Mouse (Mus musculus) limb, embryonic 14.5 days (tissue): Measurements from ENCODE around the gene Gm43518. TPM values are rescaled to one million over a fixed set of nuclear protein-coding genes. Genes with fewer than 3 reads are reported as not detected.

Experiments
- ATAC-seq: fragments of 200-750 bp; cut with Nextera tagmentation; 2 replicates; pipeline ENCODE4 v1.8.0; 2017; ENCODE audit warnings: low read depth, moderate number of reproducible peaks, moderate TSS enrichment; ENCODE audit not compliant: low FRiP score
- DNase-seq: peaks from one replicate; pipeline ENCODE4 v3.0.0-alpha.2; 2015; ENCODE audit warnings: low spot score
- H3K27ac ChIP-seq: fragments of 300-500 bp; sonication (generic); replicated peaks from 2 replicates; pipeline ENCODE4 v1.5.1; 2014; ENCODE audit warnings: low read depth, mild to moderate bottlenecking, low read length, moderate library complexity, mixed read lengths
- H3K27me3 ChIP-seq: fragments of 300-500 bp; sonication (generic); 2 replicates; pipeline ENCODE4 v1.6.1; 2014; ENCODE audit warnings: low read length, mixed read lengths; ENCODE audit not compliant: control insufficient read depth, insufficient read depth
- H3K36me3 ChIP-seq: fragments of 300-500 bp; sonication (generic); 2 replicates; pipeline ENCODE4 v1.6.1; 2014; ENCODE audit warnings: mild to moderate bottlenecking, low read length, moderate library complexity, mixed read lengths; ENCODE audit not compliant: control insufficient read depth, insufficient read depth
- H3K4me1 ChIP-seq: fragments of 300-500 bp; sonication (generic); 2 replicates; pipeline ENCODE4 v1.6.1; 2014; ENCODE audit warnings: antibody characterized with exemption, low read length, mixed read lengths; ENCODE audit not compliant: control insufficient read depth, insufficient read depth
- H3K4me2 ChIP-seq: fragments of 300-500 bp; sonication (generic); replicated peaks from 2 replicates; pipeline ENCODE4 v1.6.1; 2014; ENCODE audit warnings: low read depth, mild to moderate bottlenecking, low read length, moderate library complexity; ENCODE audit not compliant: severe bottlenecking
- H3K4me3 ChIP-seq: fragments of 300-500 bp; sonication (generic); replicated peaks from 2 replicates; pipeline ENCODE4 v1.5.1; 2014; ENCODE audit warnings: low read length
- H3K9ac ChIP-seq: fragments of 300-500 bp; sonication (generic); 2 replicates; pipeline ENCODE4 v1.6.1; 2014; ENCODE audit warnings: mild to moderate bottlenecking, low read depth, low read length, moderate library complexity; ENCODE audit not compliant: severe bottlenecking
- H3K9me3 ChIP-seq: fragments of 300-500 bp; sonication (generic); 2 replicates; pipeline ENCODE4 v1.6.1; 2016; ENCODE audit warnings: low read length; ENCODE audit not compliant: control insufficient read depth
- POLR2A ChIP-seq: fragments of 200-500 bp; IDR thresholded peaks from 2 replicates; pipeline ENCODE4 v1.8.0; 2012; ENCODE audit warnings: inconsistent platforms, mild to moderate bottlenecking, moderate library complexity, borderline replicate concordance; ENCODE audit not compliant: insufficient read depth, insufficient read length; ENCODE audit errors: extremely low read depth
- WGBS: fragments of 180-500 bp; shearing (Covaris S2); extraction: QIAGEN DNeasy Blood & Tissue Kit; methylation state at CpG from one replicate; pipeline ENCODE4 v1.1.7; 2014; 5-methylcytosine and 5-hydroxymethylcytosine counted together
- polyA plus RNA-seq, 2 experiments: library from polyadenylated mRNA; depleted of rRNA in 1 of 2; stranded (reverse) in 1 of 2; unstranded in 1 of 2; fragments of >200 nt; fragmentation: Nextera tagmentation in 1 of 2; extraction: Ambion mirVana in 1 of 2; gene quantifications; 2 replicates each; pipeline versions ENCODE4 v1.2.1 to v1.2.3; 2012 to 2014

The Gm43518 gene
- polyA plus RNA-seq, 2 experiments, result 2.1 to 2.2 TPM

DNA sequence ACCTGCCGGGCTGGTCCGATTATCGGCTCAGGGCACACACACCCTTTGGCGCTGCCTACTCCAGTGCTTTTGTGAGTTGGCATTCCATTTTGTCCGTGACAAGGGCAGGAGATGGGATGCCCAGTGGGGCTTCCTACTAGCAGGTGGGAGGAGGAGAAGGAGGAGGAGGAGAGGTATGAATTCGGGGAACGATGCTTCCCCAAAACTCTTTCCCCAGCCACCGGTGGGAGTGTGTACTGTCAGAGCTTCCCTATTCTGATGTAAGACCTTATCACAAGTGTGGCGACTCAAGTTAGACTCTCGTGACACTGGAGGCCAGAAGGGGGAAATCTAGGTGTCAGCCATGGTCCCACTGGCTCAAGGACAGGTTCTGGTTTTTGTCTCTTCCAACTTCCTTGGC, 42.9 kb upstream of the Gm43518 start:
- no peaks in the 10 kb centered on the region for H3K9me3 ChIP-seq
- ATAC-seq, result no peak
- H3K4me2 ChIP-seq, result no peak overlapping the region
- H3K36me3 ChIP-seq, result no peaks in the 10 kb centered on the region
- no peaks in the 10 kb centered on the region for H3K27me3 ChIP-seq
- no peak for DNase-seq
- H3K9ac ChIP-seq, result no peak overlapping the region
- 84% methylated on average over 10 of the region's 10 CpGs for WGBS
- no peak for TF ChIP-seq POLR2A
- no peak overlapping the region for H3K4me3 ChIP-seq
- H3K27ac ChIP-seq, result no peak overlapping the region
- H3K4me1 ChIP-seq, result peaks cover 6% of the 10 kb centered on the region; the same call in 1 of the 2 replicates

DNA sequence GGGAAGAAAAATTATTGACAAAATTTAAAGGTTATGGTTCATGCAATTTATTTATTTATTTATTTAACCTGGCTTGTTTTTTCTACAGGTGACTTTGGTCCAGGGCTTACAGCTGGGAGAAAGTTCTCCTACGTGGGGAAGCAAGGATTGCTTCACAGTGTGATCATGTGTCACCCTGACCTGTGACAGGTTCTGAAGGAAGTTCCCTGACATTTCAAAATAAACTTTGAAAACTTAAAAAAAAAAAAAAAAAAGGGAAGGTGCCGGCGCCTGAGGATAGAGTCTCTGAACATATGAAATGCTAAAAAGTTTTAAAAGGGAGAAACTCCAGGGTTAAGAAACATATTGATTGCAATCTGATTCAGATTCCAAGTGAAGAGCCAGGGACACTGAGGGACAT, 40.9 kb upstream of the Gm43518 start:
- no peak overlapping the region for H3K27ac ChIP-seq
- no peaks in the 10 kb centered on the region for H3K9me3 ChIP-seq
- no peak for ATAC-seq
- WGBS, result 81% methylated on average over 3 of the region's 3 CpGs
- no peak overlapping the region for H3K4me2 ChIP-seq
- no peak overlapping the region for H3K4me3 ChIP-seq
- no peak overlapping the region for H3K9ac ChIP-seq
- DNase-seq, result no peak
- no peaks in the 10 kb centered on the region for H3K27me3 ChIP-seq
- no peaks in the 10 kb centered on the region for H3K4me1 ChIP-seq
- H3K36me3 ChIP-seq, result no peaks in the 10 kb centered on the region
- TF ChIP-seq POLR2A, result no peak

DNA sequence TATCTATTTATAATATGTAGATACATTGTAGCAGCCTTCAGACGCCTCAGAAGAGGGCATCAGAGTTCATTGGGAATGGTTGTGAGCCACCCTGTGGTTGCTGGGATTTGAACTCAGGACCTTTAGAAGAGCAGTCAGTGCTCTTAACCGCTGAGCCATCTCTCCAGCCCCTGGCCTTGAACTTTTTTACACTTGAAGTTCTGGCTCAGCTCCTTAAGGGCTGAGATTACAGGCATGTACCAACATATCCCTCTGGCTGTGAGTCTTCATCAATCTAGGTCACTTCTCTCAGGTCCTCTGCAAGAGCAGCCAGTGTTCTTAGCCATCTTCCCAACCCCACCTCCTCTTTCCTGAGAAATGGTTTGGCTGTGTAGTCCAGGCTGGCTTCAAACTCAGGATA, 36.9 kb upstream of the Gm43518 start:
- Histone ChIP-seq H3K4me1 (no peaks in the 10 kb centered on the region), H3K4me3 (no peak overlapping the region), H3K9ac (no peak overlapping the region), H3K27me3 (no peaks in the 10 kb centered on the region), H3K36me3 (no peaks in the 10 kb centered on the region), H3K4me2 (no peak overlapping the region), H3K9me3 (no peaks in the 10 kb centered on the region), H3K27ac (no peak overlapping the region)
- no peak for ATAC-seq
- WGBS, result 70% methylated on average over 2 of the region's 2 CpGs
- no peak for TF ChIP-seq POLR2A
- no peak for DNase-seq

DNA sequence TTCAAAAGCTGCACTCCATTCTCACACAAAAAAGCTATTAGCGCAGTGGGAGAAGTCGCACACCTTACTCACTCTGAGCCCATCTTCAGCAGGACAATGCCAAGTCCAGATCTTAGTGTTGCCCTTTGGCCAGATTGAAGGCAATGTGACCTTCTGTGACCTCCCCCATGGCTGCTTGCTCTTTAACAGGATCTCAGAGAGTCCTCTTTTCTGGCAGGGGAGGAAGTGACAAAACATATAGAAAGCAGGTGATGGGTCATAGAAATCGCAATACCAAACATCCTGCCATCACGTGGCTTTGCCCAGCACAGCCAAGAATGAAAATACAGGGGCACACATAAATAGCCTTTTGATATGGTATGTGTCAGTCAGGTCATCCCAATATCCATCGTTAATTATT, 36.2 kb upstream of the Gm43518 start:
- WGBS, result 84% methylated on average over 5 of the region's 5 CpGs
- no peak for ATAC-seq
- no peak overlapping the region for H3K4me3 ChIP-seq

DNA sequence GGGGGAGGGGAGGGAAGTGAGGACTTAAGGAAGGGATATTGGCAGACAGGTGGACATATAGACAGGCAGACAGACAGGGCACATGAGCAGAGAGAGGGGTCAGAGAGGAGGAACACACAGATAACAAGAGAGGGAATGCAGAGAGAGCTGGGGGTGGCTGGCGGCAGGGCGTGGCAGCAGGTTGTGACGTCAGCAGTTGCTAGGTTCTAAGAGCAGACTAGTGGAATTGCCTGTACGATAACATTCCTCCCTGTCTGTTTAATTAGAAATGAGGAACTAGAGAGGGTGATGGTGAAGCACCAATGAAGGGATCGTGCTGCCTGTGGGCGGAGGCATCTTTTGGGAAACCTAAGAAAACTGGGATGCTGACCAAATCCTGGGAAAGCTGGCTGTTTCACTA, 35.5 kb upstream of the Gm43518 start:
- H3K9me3 ChIP-seq, result no peaks in the 10 kb centered on the region
- TF ChIP-seq POLR2A, result no peak
- H3K36me3 ChIP-seq, result no peaks in the 10 kb centered on the region
- H3K4me1 ChIP-seq, result no peaks in the 10 kb centered on the region
- H3K27me3 ChIP-seq, result no peaks in the 10 kb centered on the region
- no peak overlapping the region for H3K27ac ChIP-seq
- H3K9ac ChIP-seq, result no peak overlapping the region
- WGBS, result 43% methylated on average over 6 of the region's 6 CpGs
- DNase-seq (no peak), ATAC-seq (no peak)
- no peak overlapping the region for H3K4me2 ChIP-seq
- no peak overlapping the region for H3K4me3 ChIP-seq

More for the DNA sequence above, 36.2 kb upstream of the Gm43518 start:
- no peak overlapping the region for H3K27ac ChIP-seq
- no peaks in the 10 kb centered on the region for H3K27me3 ChIP-seq
- no peak overlapping the region for H3K4me2 ChIP-seq
- no peak for TF ChIP-seq POLR2A
- H3K36me3 ChIP-seq, result no peaks in the 10 kb centered on the region
- no peaks in the 10 kb centered on the region for H3K4me1 ChIP-seq
- no peak for DNase-seq
- H3K9ac ChIP-seq, result no peak overlapping the region
- H3K9me3 ChIP-seq, result no peaks in the 10 kb centered on the region

DNA sequence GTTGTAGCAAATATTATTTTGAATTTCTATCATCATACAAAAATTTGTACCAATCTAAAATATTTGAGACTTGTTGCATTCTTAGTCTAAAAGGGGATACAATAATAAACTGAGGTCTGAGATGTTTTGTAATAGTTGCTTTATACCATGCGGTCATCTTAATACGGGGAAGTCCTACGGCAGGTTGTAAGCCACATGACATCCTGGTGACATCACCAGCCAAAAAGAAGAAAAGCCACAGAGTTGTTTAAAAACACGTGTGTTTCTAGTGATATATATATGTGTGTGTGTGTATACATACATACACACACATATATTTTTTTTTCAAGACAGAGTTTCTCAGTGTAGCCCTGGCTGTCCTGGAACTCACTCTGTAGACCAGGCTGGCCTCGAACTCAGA, 33.7 kb upstream of the Gm43518 start:
- H3K36me3 ChIP-seq, result no peaks in the 10 kb centered on the region
- no peak overlapping the region for H3K4me2 ChIP-seq
- no peak overlapping the region for H3K4me3 ChIP-seq
- 88% methylated on average over 5 of the region's 5 CpGs for WGBS
- no peak for TF ChIP-seq POLR2A
- no peak overlapping the region for H3K9ac ChIP-seq
- no peaks in the 10 kb centered on the region for H3K9me3 ChIP-seq
- H3K4me1 ChIP-seq, result no peaks in the 10 kb centered on the region
- H3K27me3 ChIP-seq, result no peaks in the 10 kb centered on the region
- no peak for DNase-seq
- no peak overlapping the region for H3K27ac ChIP-seq
- ATAC-seq, result no peak
